Comparison of ENCODE assay signal across 20 mouse cellular contexts in genomic region chr12:112387836-112388235, GRCm38 (mm10).
DNase-seq lines count a peak whose midpoint lies in the region; ATAC-seq and TF ChIP-seq lines count a peak whose summit lies in the region.
"Had no signal": no experiment of that assay in that cellular context is flagged by ENCODE, and none has a peak within 500 bp of the region (broad histone marks: within the 10 kb centered on the region; RNA-seq: fewer than 3 reads in every experiment).

No protein-coding gene starts in this region.

- DNase-seq in lung, adult 2 months, result no peak
- DNase-seq in lung, postnatal 36 days, result no peak
- DNase-seq in adrenal gland, postnatal 25 days, result no peak
- DNase-seq: adrenal gland, postnatal 14 days; cerebellum, adult 2 months; heart, postnatal 14 days; kidney, adult 9 months; kidney, postnatal 4 days; layer of hippocampus, postnatal 36 days; retina, postnatal 1 day had no signal

- no peak for ATAC-seq in intestine, postnatal 0 days
- ATAC-seq in intestine, embryonic 16.5 days, result no peak
- ATAC-seq: hindbrain, embryonic 16.5 days; midbrain, embryonic 15.5 days had no signal

- no peaks in the 10 kb centered on the region for H3K27me3 ChIP-seq in intestine, postnatal 0 days (replicated peaks; ENCODE audit: control insufficient read depth, insufficient read depth, low read length)
- no peaks in the 10 kb centered on the region for H3K27me3 ChIP-seq in intestine, embryonic 16.5 days (replicated peaks; ENCODE audit: control insufficient read depth, insufficient read depth, low read length)
- 0 out of 2 replicates have a peak, but pooled peaks cover 3% of the 10 kb centered on the region for H3K27me3 ChIP-seq in E14TG2a.4 (ENCODE audit: insufficient read depth, low read length)
- H3K27me3 ChIP-seq: embryonic facial prominence, embryonic 12.5 days; limb, embryonic 12.5 days had no signal

- no peak overlapping the region for H3K27ac ChIP-seq in intestine, postnatal 0 days (ENCODE audit: low read depth, low read length)
- no peak overlapping the region for H3K27ac ChIP-seq in intestine, embryonic 16.5 days (ENCODE audit: low read length)
- H3K27ac ChIP-seq in cortical plate, adult 2 months (ENCODE audit: insufficient read depth, low read length), result no peak overlapping the region
- H3K27ac ChIP-seq: embryonic facial prominence, embryonic 12.5 days; limb, embryonic 12.5 days; macrophage; midbrain, embryonic 15.5 days had no signal

- WGBS in intestine, postnatal 0 days, result 72% methylated on average over 9 of the region's 9 CpGs
- 71% methylated on average over 9 of the region's 9 CpGs for WGBS in intestine, embryonic 16.5 days
- 67% methylated on average over 9 of the region's 9 CpGs for WGBS in lung, adult 2 months

- H3K9ac ChIP-seq in intestine, postnatal 0 days (ENCODE audit: low read depth, low read length), result no peak overlapping the region
- H3K9ac ChIP-seq in intestine, embryonic 16.5 days (ENCODE audit: low read depth, low read length), result no peak overlapping the region
- H3K9ac ChIP-seq: embryonic facial prominence, embryonic 12.5 days; limb, embryonic 12.5 days; midbrain, embryonic 15.5 days had no signal

- H3K36me3 ChIP-seq in intestine, postnatal 0 days (ENCODE audit: control insufficient read depth, insufficient read depth), result no peaks in the 10 kb centered on the region
- no peaks in the 10 kb centered on the region for H3K36me3 ChIP-seq in intestine, embryonic 16.5 days (ENCODE audit: control insufficient read depth, insufficient read depth, low read length)
- no peaks in the 10 kb centered on the region for H3K36me3 ChIP-seq in E14TG2a.4 (ENCODE audit: insufficient read depth, low read length)
- H3K36me3 ChIP-seq: embryonic facial prominence, embryonic 12.5 days; limb, embryonic 12.5 days; midbrain, embryonic 15.5 days had no signal

- H3K9me3 ChIP-seq in intestine, postnatal 0 days (ENCODE audit: control insufficient read depth), result no peaks in the 10 kb centered on the region
- H3K9me3 ChIP-seq in intestine, embryonic 16.5 days (ENCODE audit: control insufficient read depth, low read length), result no peaks in the 10 kb centered on the region
- H3K9me3 ChIP-seq in E14TG2a.4 (ENCODE audit: low read length), result no peaks in the 10 kb centered on the region
- H3K9me3 ChIP-seq: embryonic facial prominence, embryonic 12.5 days; limb, embryonic 12.5 days; midbrain, embryonic 15.5 days had no signal

- TF ChIP-seq POLR2A in lung, adult 2 months (IDR thresholded peaks at IDR 0.05; ENCODE audit: borderline replicate concordance, extremely low read depth, low read depth, low read length), result no peak
- TF ChIP-seq POLR2A in cortical plate, adult 2 months (IDR thresholded peaks at IDR 0.05; ENCODE audit: extremely low read depth, insufficient read depth, low read length), result no peak

- H3K4me1 ChIP-seq in intestine, postnatal 0 days (replicated peaks; ENCODE audit: control insufficient read depth, insufficient read depth, low read length), result no peaks in the 10 kb centered on the region
- no peaks in the 10 kb centered on the region for H3K4me1 ChIP-seq in intestine, embryonic 16.5 days (ENCODE audit: control insufficient read depth, insufficient read depth, low read length)
- no peaks in the 10 kb centered on the region for H3K4me1 ChIP-seq in lung, adult 2 months (ENCODE audit: control insufficient read depth, insufficient read depth, low read length)
- H3K4me1 ChIP-seq in E14TG2a.4 (replicated peaks; ENCODE audit: low read depth, low read length), result no peaks in the 10 kb centered on the region
- H3K4me1 ChIP-seq in cortical plate, adult 2 months (ENCODE audit: control insufficient read depth, insufficient read depth, low read length), result no peaks in the 10 kb centered on the region

- TF ChIP-seq CTCF in intestine, postnatal 0 days (IDR thresholded peaks at IDR 0.05; ENCODE audit: low read depth), result peak; percentile 37; the same call in 1 of the 2 replicates
- peak; percentile 14; the same call in 1 of the 2 replicates for TF ChIP-seq CTCF in lung, adult 2 months (IDR thresholded peaks at IDR 0.05; ENCODE audit: insufficient read depth, low read length)
- peak; percentile 26 for TF ChIP-seq CTCF in E14TG2a.4 (conservative IDR thresholded peaks at IDR 0.05; ENCODE audit: low read length)
- TF ChIP-seq CTCF in cortical plate, adult 2 months (IDR thresholded peaks at IDR 0.05; ENCODE audit: extremely low read depth, insufficient read depth, low read length), result 0 out of 2 replicates have a peak, but pooled peaks have one; percentile 3

- no peak overlapping the region for H3K4me3 ChIP-seq in intestine, postnatal 0 days (ENCODE audit: low read depth, low read length)
- H3K4me3 ChIP-seq in intestine, embryonic 16.5 days (ENCODE audit: low read length), result no peak overlapping the region
- H3K4me3 ChIP-seq in lung, adult 2 months (replicated peaks; ENCODE audit: extremely low read depth, low read depth, low read length), result no peak overlapping the region
- no peak overlapping the region for H3K4me3 ChIP-seq in E14TG2a.4 (replicated peaks; ENCODE audit: low read length)
- no peak overlapping the region for H3K4me3 ChIP-seq in cortical plate, adult 2 months (ENCODE audit: insufficient read depth, low read length)
- H3K4me3 ChIP-seq: embryonic facial prominence, embryonic 12.5 days; limb, embryonic 12.5 days; midbrain, embryonic 15.5 days had no signal

- H3K4me2 ChIP-seq in intestine, postnatal 0 days (replicated peaks; ENCODE audit: low read depth), result no peak overlapping the region
- H3K4me2 ChIP-seq in intestine, embryonic 16.5 days (ENCODE audit: low read depth, low read length), result no peak overlapping the region
- H3K4me2 ChIP-seq: embryonic facial prominence, embryonic 12.5 days; heart, embryonic 11.5 days; limb, embryonic 12.5 days; midbrain, embryonic 15.5 days had no signal
